Mouse (Mus musculus) forebrain, embryonic 11.5 days (tissue): ENCODE measurements around the gene Yy1. TPM values are rescaled to one million over a fixed set of nuclear protein-coding genes. Genes with fewer than 3 reads are reported as not detected.

Experiments used
- ATAC-seq: fragments of 200-750 bp; cut with Nextera tagmentation; replicated peaks from 2 replicates; pipeline ENCODE4 v1.8.0; 2017; ENCODE audit warnings: moderate TSS enrichment; ENCODE audit not compliant: low FRiP score
- DNase-seq: peaks from one replicate; pipeline ENCODE4 v3.0.0-alpha.2; 2017; ENCODE audit warnings: low spot score
- H3K27ac ChIP-seq: fragments of 300-500 bp; sonication (generic); 2 replicates; pipeline ENCODE4 v1.5.1; 2014; ENCODE audit warnings: low read depth, low read length
- H3K27me3 ChIP-seq: fragments of 300-500 bp; sonication (generic); 2 replicates; pipeline ENCODE4 v1.6.1; 2014; ENCODE audit warnings: mild to moderate bottlenecking, low read length, mixed read lengths; ENCODE audit not compliant: control insufficient read depth, insufficient read depth
- H3K36me3 ChIP-seq: fragments of 300-500 bp; sonication (generic); 2 replicates; pipeline ENCODE4 v1.6.1; 2014; ENCODE audit warnings: mild to moderate bottlenecking, low read length, moderate library complexity, mixed read lengths; ENCODE audit not compliant: control insufficient read depth, insufficient read depth
- H3K4me1 ChIP-seq: fragments of 300-500 bp; sonication (generic); replicated peaks from 2 replicates; pipeline ENCODE4 v1.6.1; 2014; ENCODE audit warnings: low read length, mixed read lengths; ENCODE audit not compliant: control insufficient read depth, insufficient read depth
- H3K4me2 ChIP-seq: fragments of 300-500 bp; sonication (generic); 2 replicates; pipeline ENCODE4 v1.6.1; 2014; ENCODE audit warnings: low read depth, mild to moderate bottlenecking, low read length, moderate library complexity, mixed read lengths; ENCODE audit not compliant: severe bottlenecking
- H3K4me3 ChIP-seq: fragments of 300-500 bp; sonication (generic); 2 replicates; pipeline ENCODE4 v1.5.1; 2014; ENCODE audit warnings: low read depth, low read length
- H3K9ac ChIP-seq: fragments of 300-500 bp; sonication (generic); 2 replicates; pipeline ENCODE4 v1.6.1; 2014; ENCODE audit warnings: low read length
- H3K9me3 ChIP-seq: fragments of 300-500 bp; sonication (generic); 2 replicates; pipeline ENCODE4 v1.6.1; 2016; ENCODE audit warnings: low read length, mixed read lengths; ENCODE audit not compliant: control insufficient read depth
- whole genome bisulfite sequencing: fragments of 180-500 bp; shearing (Covaris S2); extraction: QIAGEN DNeasy Blood & Tissue Kit; methylation state at CpG from one replicate; pipeline ENCODE4 v1.1.7; 2014; 5-methylcytosine and 5-hydroxymethylcytosine counted together
- polyA plus RNA-seq: library from polyadenylated mRNA; unstranded; fragments of >200 nt; fragmentation: Nextera tagmentation; extraction: Ambion mirVana; gene quantifications from 2 replicates; pipeline ENCODE4 v1.2.1, GENCODE M21; 2014

Gene Yy1
- polyA plus RNA-seq, 1 experiment from 2014 or later: 22.1 TPM

- no peaks in the 10 kb centered on the region for H3K9me3 ChIP-seq
- peaks cover 20% of the 10 kb centered on the region; the same call in 1 of the 2 replicates for H3K4me1 ChIP-seq
- H3K4me3 ChIP-seq: no peak overlapping the region
- H3K4me2 ChIP-seq: no peak overlapping the region
- 91% methylated on average over 3 of the region's 3 CpGs for WGBS
- DNase-seq (no peak), ATAC-seq (no peak)
- H3K27ac ChIP-seq: no peak overlapping the region
- no peak overlapping the region for H3K9ac ChIP-seq
- no peaks in the 10 kb centered on the region for H3K36me3 ChIP-seq
- H3K27me3 ChIP-seq: no peaks in the 10 kb centered on the region
These were observed 40.6 kb downstream of the Yy1 start for GRCm38 (mm10) chr12:108833408-108833807.

GRCm38 (mm10) chr12:108834337-108834736 is 41.6 kb downstream of the Yy1 start:
- 85% methylated on average over 3 of the region's 3 CpGs for WGBS
- Histone ChIP-seq H3K4me3 (no peak overlapping the region), H3K9me3 (no peaks in the 10 kb centered on the region), H3K27me3 (no peaks in the 10 kb centered on the region), H3K36me3 (no peaks in the 10 kb centered on the region), H3K4me1 (peaks cover 20% of the 10 kb centered on the region; the same call in 1 of the 2 replicates), H3K4me2 (no peak overlapping the region; the same call in 1 of the 2 replicates), H3K9ac (no peak overlapping the region), H3K27ac (no peak overlapping the region)
- ATAC-seq (no peak), DNase-seq (no peak)

- WGBS: 42% methylated on average over 5 of the region's 5 CpGs
- Histone ChIP-seq H3K4me3 (peak overlapping the region; percentile 63), H3K36me3 (no peaks in the 10 kb centered on the region), H3K4me1 (peaks cover 20% of the 10 kb centered on the region; the same call in 1 of the 2 replicates), H3K9me3 (no peaks in the 10 kb centered on the region), H3K4me2 (peak overlapping the region; percentile 97), H3K27ac (no peak overlapping the region), H3K27me3 (no peaks in the 10 kb centered on the region), H3K9ac (no peak overlapping the region)
- ATAC-seq: no peak
- DNase-seq: no peak
These were observed 42.0 kb downstream of the Yy1 start for GRCm38 (mm10) chr12:108834786-108835185.

GRCm38 (mm10) chr12:108835208-108835839 is 42.6 kb downstream of the Yy1 start:
- WGBS: 2% methylated on average over 51 of the region's 51 CpGs
- no peaks in the 10 kb centered on the region for H3K9me3 ChIP-seq
- DNase-seq: no peak
- no peaks in the 10 kb centered on the region for H3K27me3 ChIP-seq
- peak overlapping the region; percentile 97 for H3K4me2 ChIP-seq
- peak overlapping the region; percentile 77 for H3K9ac ChIP-seq
- H3K36me3 ChIP-seq: no peaks in the 10 kb centered on the region
- peaks cover 20% of the 10 kb centered on the region; the same call in 1 of the 2 replicates for H3K4me1 ChIP-seq
- H3K27ac ChIP-seq: no peak overlapping the region
- H3K4me3 ChIP-seq: peak overlapping the region; percentile 63
- ATAC-seq: peak; percentile 25

GRCm38 (mm10) chr12:108835840-108836409 is 43.2 kb downstream of the Yy1 start, which contains the start of the genes Slc25a29 and Slc25a47:
Slc25a29 (minus strand) TSS chr12:108835883.
Slc25a47 (plus strand) TSS chr12:108836046.
- ATAC-seq: peak; percentile 99
- Histone ChIP-seq H3K4me2 (peak within 1 kb of the TSS; percentile 97), H3K4me3 (peak within 1 kb of the TSS; percentile 63), H3K36me3 (no peaks in the 10 kb centered on the region; the same call in 1 of the 2 replicates), H3K27ac (peak within 1 kb of the TSS; percentile 68), H3K9me3 (no peaks in the 10 kb centered on the region), H3K27me3 (no peaks in the 10 kb centered on the region), H3K9ac (peak within 1 kb of the TSS; percentile 77), H3K4me1 (peaks cover 20% of the 10 kb centered on the region; the same call in 1 of the 2 replicates)
- WGBS: under 1% methylated on average over 52 of the region's 53 CpGs
- peak; percentile 99 for DNase-seq

GRCm38 (mm10) chr12:108836722-108837121 is 43.9 kb downstream of the Yy1 start:
- Histone ChIP-seq H3K9ac (peak overlapping the region; percentile 67), H3K4me3 (peak overlapping the region; percentile 63), H3K36me3 (peaks cover 3% of the 10 kb centered on the region; the same call in 1 of the 2 replicates), H3K9me3 (no peaks in the 10 kb centered on the region), H3K4me2 (peak overlapping the region; percentile 61), H3K4me1 (peaks cover 20% of the 10 kb centered on the region; the same call in 1 of the 2 replicates), H3K27ac (no peak overlapping the region), H3K27me3 (no peaks in the 10 kb centered on the region)
- ATAC-seq: no peak
- no peak for DNase-seq
- 62% methylated on average over 7 of the region's 7 CpGs for WGBS

GRCm38 (mm10) chr12:108841181-108841580 is 48.4 kb downstream of the Yy1 start:
- Histone ChIP-seq H3K4me3 (no peak overlapping the region), H3K27me3 (no peaks in the 10 kb centered on the region), H3K27ac (no peak overlapping the region), H3K4me1 (peaks cover 16% of the 10 kb centered on the region; the same call in 1 of the 2 replicates), H3K4me2 (no peak overlapping the region), H3K9ac (no peak overlapping the region), H3K36me3 (peaks cover 5% of the 10 kb centered on the region; the same call in 1 of the 2 replicates), H3K9me3 (no peaks in the 10 kb centered on the region)
- 90% methylated on average over 6 of the region's 6 CpGs for WGBS
- no peak for ATAC-seq
- DNase-seq: no peak

GRCm38 (mm10) chr12:108842663-108843062 is 49.9 kb downstream of the Yy1 start:
- Histone ChIP-seq H3K4me2 (no peak overlapping the region), H3K9me3 (no peaks in the 10 kb centered on the region), H3K4me1 (peaks cover 6% of the 10 kb centered on the region; the same call in 1 of the 2 replicates), H3K27ac (no peak overlapping the region), H3K36me3 (peaks cover 5% of the 10 kb centered on the region; the same call in 1 of the 2 replicates), H3K9ac (no peak overlapping the region), H3K4me3 (no peak overlapping the region), H3K27me3 (no peaks in the 10 kb centered on the region)
- 88% methylated on average over 7 of the region's 7 CpGs for WGBS
- DNase-seq (no peak), ATAC-seq (no peak)
